Comparison of ENCODE assay signal across 8 mouse cellular contexts in the genomic region with DNA sequence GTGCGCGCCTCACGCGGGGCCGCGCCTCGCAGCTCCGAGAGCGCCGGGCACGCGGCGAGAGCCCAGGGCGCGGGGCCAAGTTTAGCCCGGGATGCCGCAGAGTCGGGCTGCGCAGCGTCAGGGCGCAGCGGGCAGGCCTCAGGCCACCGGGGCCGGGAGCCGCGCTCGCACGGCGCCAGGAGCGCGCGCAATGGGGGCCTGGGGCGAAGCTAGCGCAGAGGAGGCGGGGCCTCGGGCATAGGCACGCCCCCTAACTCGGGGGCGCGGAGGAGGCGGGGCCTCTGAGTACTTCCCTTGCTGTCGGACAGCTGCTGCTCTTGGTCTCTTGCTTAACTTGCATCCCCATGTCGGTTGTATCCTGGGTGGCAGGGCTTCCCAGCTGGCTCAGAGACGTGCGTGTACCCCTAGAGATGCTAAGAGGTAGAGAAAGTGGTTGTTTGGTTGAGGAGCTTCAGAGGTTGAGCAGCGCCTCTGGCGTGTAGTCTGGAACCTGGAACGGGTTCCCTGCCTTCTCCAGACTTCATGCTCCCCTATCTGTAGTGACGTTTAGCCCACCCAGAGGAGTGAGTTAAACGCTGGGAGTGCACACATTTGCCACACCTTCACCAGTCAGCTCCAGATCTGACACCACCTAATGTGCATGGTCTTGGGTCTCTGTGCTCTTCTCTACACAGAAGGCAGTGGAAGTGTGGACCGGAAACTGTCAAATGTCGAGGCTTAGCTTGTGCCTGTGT. TPM values are rescaled to one million over a fixed set of nuclear protein-coding genes. Genes with fewer than 3 reads are reported as not detected.
DNase-seq lines count a peak whose midpoint lies in the region; ATAC-seq and TF ChIP-seq lines count a peak whose summit lies in the region.

H6pd (minus strand) TSS at position 171 of the 734 bp plus-strand sequence.

- TF ChIP-seq CTCF in bone marrow macrophage, adult 2 months (IDR thresholded peaks at IDR 0.05; ENCODE audit: low read depth, low read length): no peak
- TF ChIP-seq CTCF in spleen, adult 2 months (IDR thresholded peaks at IDR 0.05; ENCODE audit: extremely low read depth, insufficient read depth, insufficient read length, insufficient replicate concordance): no peak

- H3K27ac ChIP-seq in bone marrow macrophage, adult 2 months (ENCODE audit: insufficient read depth, low read depth, low read length): peak within 1 kb of the TSS; percentile 79
- peak within 1 kb of the TSS; percentile 97 for H3K27ac ChIP-seq in heart, embryonic 10.5 days
- peak within 1 kb of the TSS; percentile 97 for H3K27ac ChIP-seq in kidney, embryonic 14.5 days (ENCODE audit: low read depth, low read length)
- peak within 1 kb of the TSS; percentile 91 for H3K27ac ChIP-seq in limb, embryonic 14.5 days (replicated peaks; ENCODE audit: low read depth, low read length)
- H3K27ac ChIP-seq in midbrain, embryonic 16.5 days (ENCODE audit: low read length): peak within 1 kb of the TSS; percentile 86
- H3K27ac ChIP-seq in spleen, adult 2 months (ENCODE audit: insufficient read depth, low read length): peak within 1 kb of the TSS; percentile 89

- peak within 1 kb of the TSS; percentile 84 for H3K9ac ChIP-seq in kidney, embryonic 14.5 days (ENCODE audit: low read depth, low read length)
- H3K9ac ChIP-seq in limb, embryonic 14.5 days (ENCODE audit: low read depth, low read length, severe bottlenecking): peak within 1 kb of the TSS; percentile 83
- H3K9ac ChIP-seq in midbrain, embryonic 16.5 days (ENCODE audit: low read depth, low read length): peak within 1 kb of the TSS; percentile 84

- H3K36me3 ChIP-seq in heart, embryonic 10.5 days: 0 out of 2 replicates have a peak, but pooled peaks cover 2% of the 10 kb centered on the region
- peaks cover 2% of the 10 kb centered on the region; the same call in 1 of the 2 replicates for H3K36me3 ChIP-seq in kidney, embryonic 14.5 days (ENCODE audit: control insufficient read depth, insufficient read depth, low read length)
- no peaks in the 10 kb centered on the region for H3K36me3 ChIP-seq in limb, embryonic 14.5 days (ENCODE audit: control insufficient read depth, insufficient read depth, low read length)
- H3K36me3 ChIP-seq in midbrain, embryonic 16.5 days (ENCODE audit: control insufficient read depth, insufficient read depth, low read length): no peaks in the 10 kb centered on the region
- H3K36me3 ChIP-seq in spleen, adult 2 months (ENCODE audit: control insufficient read depth, insufficient read depth, low read length): no peaks in the 10 kb centered on the region

- H3K4me2 ChIP-seq in kidney, embryonic 14.5 days (replicated peaks; ENCODE audit: low read depth, low read length): peak within 1 kb of the TSS; percentile 79
- H3K4me2 ChIP-seq in limb, embryonic 14.5 days (replicated peaks; ENCODE audit: low read depth, low read length, severe bottlenecking): peak within 1 kb of the TSS; percentile 73
- H3K4me2 ChIP-seq in midbrain, embryonic 16.5 days (ENCODE audit: low read length): peak within 1 kb of the TSS; percentile 83

- 4% methylated on average over 52 of the region's 52 CpGs for WGBS in heart, embryonic 10.5 days
- WGBS in kidney, embryonic 14.5 days: 5% methylated on average over 50 of the region's 52 CpGs
- 5% methylated on average over 43 of the region's 52 CpGs for WGBS in limb, embryonic 14.5 days
- 5% methylated on average over 45 of the region's 52 CpGs for WGBS in midbrain, embryonic 16.5 days
- WGBS in spleen, adult 2 months: 1% methylated on average over 52 of the region's 52 CpGs

- peaks cover 8% of the 10 kb centered on the region; the same call in 1 of the 2 replicates for H3K27me3 ChIP-seq in heart, embryonic 10.5 days (ENCODE audit: insufficient read depth, poor library complexity, severe bottlenecking)
- no peaks in the 10 kb centered on the region for H3K27me3 ChIP-seq in kidney, embryonic 14.5 days (ENCODE audit: control insufficient read depth, insufficient read depth, low read length)
- H3K27me3 ChIP-seq in limb, embryonic 14.5 days (ENCODE audit: control insufficient read depth, insufficient read depth, low read length): no peaks in the 10 kb centered on the region
- H3K27me3 ChIP-seq in midbrain, embryonic 16.5 days (ENCODE audit: control insufficient read depth, insufficient read depth, low read depth, low read length): no peaks in the 10 kb centered on the region
- H3K27me3 ChIP-seq in spleen, adult 2 months (ENCODE audit: control insufficient read depth, insufficient read depth, low read length): no peaks in the 10 kb centered on the region

- no peaks in the 10 kb centered on the region for H3K9me3 ChIP-seq in heart, embryonic 10.5 days
- peaks cover 8% of the 10 kb centered on the region; the same call in 1 of the 2 replicates for H3K9me3 ChIP-seq in kidney, embryonic 14.5 days (ENCODE audit: control insufficient read depth, low read length)
- H3K9me3 ChIP-seq in limb, embryonic 14.5 days (ENCODE audit: control insufficient read depth, low read length): no peaks in the 10 kb centered on the region
- H3K9me3 ChIP-seq in midbrain, embryonic 16.5 days (replicated peaks; ENCODE audit: control insufficient read depth, low read length, poor library complexity, severe bottlenecking): no peaks in the 10 kb centered on the region

- peak within 1 kb of the TSS; percentile 70 for H3K4me3 ChIP-seq in bone marrow macrophage, adult 2 months (ENCODE audit: insufficient read depth, low read length)
- H3K4me3 ChIP-seq in heart, embryonic 10.5 days: peak within 1 kb of the TSS; percentile 85
- H3K4me3 ChIP-seq in kidney, embryonic 14.5 days (ENCODE audit: low read length): peak within 1 kb of the TSS; percentile 70
- peak within 1 kb of the TSS; percentile 76 for H3K4me3 ChIP-seq in limb, embryonic 14.5 days (replicated peaks; ENCODE audit: low read length)
- peak within 1 kb of the TSS; percentile 75 for H3K4me3 ChIP-seq in midbrain, embryonic 16.5 days (ENCODE audit: low read depth, low read length)
- H3K4me3 ChIP-seq in spleen, adult 2 months (ENCODE audit: extremely low read depth, insufficient read depth, insufficient read length): peak within 1 kb of the TSS; percentile 70

- peaks cover 49% of the 10 kb centered on the region for H3K4me1 ChIP-seq in bone marrow macrophage, adult 2 months (ENCODE audit: control insufficient read depth, insufficient read depth, low read length)
- H3K4me1 ChIP-seq in heart, embryonic 10.5 days: peaks cover 39% of the 10 kb centered on the region
- peaks cover 16% of the 10 kb centered on the region; the same call in 1 of the 2 replicates for H3K4me1 ChIP-seq in kidney, embryonic 14.5 days (ENCODE audit: control insufficient read depth, insufficient read depth, low read length)
- H3K4me1 ChIP-seq in limb, embryonic 14.5 days (ENCODE audit: control insufficient read depth, insufficient read depth, low read length): peaks cover 10% of the 10 kb centered on the region; the same call in 1 of the 2 replicates
- peaks cover 5% of the 10 kb centered on the region; the same call in 1 of the 2 replicates for H3K4me1 ChIP-seq in midbrain, embryonic 16.5 days (ENCODE audit: control insufficient read depth, insufficient read depth, low read length)
- peaks cover 14% of the 10 kb centered on the region; the same call in 1 of the 2 replicates for H3K4me1 ChIP-seq in spleen, adult 2 months (ENCODE audit: control insufficient read depth, insufficient read depth, insufficient read length)

- ATAC-seq in erythroblast, adult 5-6 weeks (replicated peaks; ENCODE audit: low FRiP score, poor library complexity, severe bottlenecking): peak; percentile 64
- peak; percentile 91 for ATAC-seq in kidney, embryonic 14.5 days (ENCODE audit: low FRiP score, low TSS enrichment)
- peak; percentile 88 for ATAC-seq in limb, embryonic 14.5 days (ENCODE audit: low FRiP score, low read depth)
- peak; percentile 90 for ATAC-seq in midbrain, embryonic 16.5 days

- peak; percentile 95 for DNase-seq in A20 (ENCODE audit: low read depth, low spot score)
- peak; percentile 94 for DNase-seq in heart, embryonic 10.5 days (ENCODE audit: low spot score)
- peak; percentile 93 for DNase-seq in limb, embryonic 14.5 days (ENCODE audit: low spot score)
- DNase-seq in spleen, adult 2 months (ENCODE audit: low read depth in 1 of 2, low spot score in 2 of 2): peak; percentile 66 to 91

- 0 out of 2 replicates have a peak, but pooled peaks have one; percentile 77 for TF ChIP-seq POLR2A in bone marrow macrophage, adult 2 months (IDR thresholded peaks at IDR 0.05; ENCODE audit: borderline replicate concordance, low read depth, low read length)
- TF ChIP-seq POLR2A in limb, embryonic 14.5 days (IDR thresholded peaks at IDR 0.05; ENCODE audit: borderline replicate concordance, extremely low read depth, insufficient read depth, insufficient read length): peak; percentile 87; the same call in 1 of the 2 replicates
- peak; percentile 85 for TF ChIP-seq POLR2A in spleen, adult 2 months (IDR thresholded peaks at IDR 0.05; ENCODE audit: low read depth, low read length)

RNA-seq across cellular contexts. Expression of gene H6pd, which starts in this region (rescaled TPM):
- polyA plus RNA-seq in bone marrow macrophage, adult 2 months (2012; ENCODE audit: insufficient read depth, insufficient read length, missing spikeins): 35.4 and 41.1 TPM in 2 replicates
- 4.8 and 6.5 TPM in 2 replicates for total RNA-seq in erythroblast, adult 5-6 weeks (2015; ENCODE audit: low replicate concordance)
- 4.2 and 7.0 TPM in 2 replicates for total RNA-seq in erythroblast, adult 5-6 weeks (2017; ENCODE audit: low replicate concordance)
- 5.8 and 9.0 TPM in 2 replicates for polyA plus RNA-seq in heart, embryonic 10.5 days (2016; fragmentation: Nextera tagmentation; extraction: Ambion mirVana)
- polyA plus RNA-seq in kidney, embryonic 14.5 days (2014; fragmentation: Nextera tagmentation; extraction: Ambion mirVana): 6.8 and 10.7 TPM in 2 replicates
- polyA plus RNA-seq in limb, embryonic 14.5 days (2012; rRNA removed): 22.6 and 30.1 TPM in 2 replicates
- 13.3 and 15.7 TPM in 2 replicates for polyA plus RNA-seq in limb, embryonic 14.5 days (2014; fragmentation: Nextera tagmentation; extraction: Ambion mirVana)
- polyA plus RNA-seq in midbrain, embryonic 16.5 days (2015; fragmentation: Nextera tagmentation; extraction: Ambion mirVana): 2.5 and 3.1 TPM in 2 replicates
- 36.1 and 45.6 TPM in 2 replicates for polyA plus RNA-seq in spleen, adult 2 months (2012; rRNA removed)

Comparison
In these comparisons a context has a peak if more than half of its experiments do, and no peak if none do; other contexts are left out.
1. Peak in every context shown above with its lines: DNase-seq, ATAC-seq, H3K4me3 ChIP-seq and H3K27ac ChIP-seq.